Mouse (Mus musculus) liver, embryonic 14.5 days (tissue): ENCODE measurements around the gene Ostf1.

ENCODE experiments used
- CTCF ChIP-seq: IDR thresholded peaks from 2 replicates; pipeline ENCODE4 v1.5.1; 2016; ENCODE audit warnings: antibody characterized with exemption, low read depth, control low read depth
- EP300 ChIP-seq: IDR thresholded peaks from 2 replicates; pipeline ENCODE4 v1.6.1; 2016; ENCODE audit warnings: antibody characterized with exemption, low read depth

GRCm38 (mm10) chr19:18631644-18632219 is at the start of gene Ostf1, which contains the start of gene Nmrk1:
- no peak for TF ChIP-seq CTCF
- no peak for TF ChIP-seq EP300
